Mouse (Mus musculus) left cerebral cortex, adult 8-10 months (tissue): ENCODE measurements around the gene Nubp1. TPM values are rescaled to one million over a fixed set of nuclear protein-coding genes. Genes with fewer than 3 reads are reported as not detected.

Experiments
- DNase-seq, 2 experiments: peaks; one replicate each; pipeline ENCODE4 v3.0.0; 2022; ENCODE audit warnings: low spot score in 2 of 2
- total RNA-seq, 4 experiments: library from RNA; stranded (reverse); gene quantifications; 2 replicates each; pipeline ENCODE4 v1.2.4; 2022

Nubp1 gene
- total RNA-seq, 4 experiments from 2014 or later = 13.3 to 15.9 (median 14.4) TPM

DNA sequence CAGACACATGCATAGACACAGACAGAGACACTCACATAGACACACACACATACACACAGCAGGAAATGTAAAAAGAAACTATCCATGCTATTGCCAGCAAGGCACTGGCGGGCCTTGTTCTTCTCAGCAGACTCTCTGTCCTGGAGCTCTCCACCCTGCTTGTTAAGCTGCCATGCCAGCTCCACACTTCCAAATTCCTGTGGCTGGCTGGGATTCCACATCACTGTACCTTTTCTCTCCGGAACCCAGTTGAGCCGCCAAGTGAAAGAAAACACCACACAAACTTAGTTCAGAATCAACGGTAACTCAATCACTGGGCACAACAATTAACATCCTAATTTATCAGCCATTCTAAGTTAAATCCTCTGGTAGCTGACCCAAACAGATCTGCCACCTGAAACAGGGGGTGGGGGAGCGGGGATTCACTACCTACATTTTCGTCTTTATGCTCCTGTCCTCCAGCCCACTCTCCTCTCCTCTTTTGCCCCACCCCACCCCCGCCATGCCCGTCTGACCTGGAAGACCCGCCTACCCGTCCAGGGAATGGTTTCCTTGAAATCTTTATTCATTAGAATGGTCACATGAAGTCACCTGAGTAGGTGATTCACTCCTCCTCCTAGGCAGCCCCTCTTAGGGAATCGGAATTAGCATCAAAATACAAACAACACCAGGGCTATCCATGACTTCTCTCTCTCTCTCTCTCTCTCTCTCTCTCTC lies 55.8 kb downstream of the Nubp1 start:
- DNase-seq = no peak

DNA sequence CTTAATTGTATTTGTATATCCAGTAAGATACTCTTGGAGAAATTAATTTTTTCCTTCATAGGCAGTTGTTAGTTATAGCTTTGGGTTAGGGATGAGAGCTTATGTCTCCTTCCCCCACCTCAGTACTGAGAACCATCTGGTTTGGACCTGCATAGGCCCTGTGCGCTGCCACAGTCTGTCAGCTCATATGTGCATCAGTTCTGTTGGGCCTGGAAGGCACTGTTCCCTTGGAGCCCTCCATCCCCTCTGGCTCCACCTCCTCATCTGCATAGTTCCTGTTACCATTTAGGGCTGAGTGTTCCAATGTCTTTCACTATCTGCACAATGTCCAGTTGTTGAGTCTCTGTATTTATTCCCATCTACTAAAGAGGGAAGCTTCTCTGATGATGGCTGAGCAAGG lies 56.5 kb downstream of the Nubp1 start:
- no peak for DNase-seq

DNA sequence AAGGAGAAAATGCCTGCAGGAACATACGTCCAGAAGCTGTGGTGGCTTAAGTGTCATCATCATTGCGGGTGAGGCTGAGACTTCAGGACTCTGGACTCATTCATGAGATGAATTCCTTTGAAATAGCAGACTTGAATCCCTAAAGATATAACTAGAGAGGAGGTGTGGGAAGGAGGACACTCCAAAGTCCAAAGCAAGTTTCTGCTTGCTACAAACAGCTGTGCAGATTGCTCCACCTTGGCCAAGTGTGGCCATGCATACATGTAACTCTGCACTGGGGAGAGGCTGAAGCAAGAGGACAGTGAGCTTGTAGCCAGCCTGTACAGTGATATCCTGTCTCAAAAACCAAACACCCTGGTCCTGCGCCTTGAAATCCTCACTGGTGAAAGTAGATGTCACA lies 60.2 kb downstream of the Nubp1 start:
- no peak for DNase-seq

Other genes with a start within 250 kb of the Nubp1 start
- not detected for gene Rpl39l, start 241.7 kb upstream of the Nubp1 start, total RNA-seq
- not detected for gene Atf7ip2, start 219.2 kb upstream of the Nubp1 start, total RNA-seq
- 10 to 100 TPM; 11.0 to 13.4 (median 12.2) TPM for gene Emp2, start 98.0 kb upstream of the Nubp1 start, total RNA-seq
- gene Tekt5, start 16.5 kb upstream of the Nubp1 start, total RNA-seq = 10 to 100 TPM in 3 of 4 experiments, 1 to 10 TPM in 1; 9.8 to 11.5 (median 10.4) TPM
- 10 to 100 TPM; 26.6 to 29.9 (median 28.4) TPM for gene Tvp23a, start 35.4 kb downstream of the Nubp1 start, total RNA-seq
- under 1 TPM in 3 of 4 experiments, not detected in 1; 0.25 to 0.42 (median 0.26) TPM for gene Ciita, start 68.1 kb downstream of the Nubp1 start, total RNA-seq
- 10 to 100 TPM; 59.8 to 63.5 (median 62.6) TPM for gene Dexi, start 131.1 kb downstream of the Nubp1 start, total RNA-seq
- 10 to 100 TPM; 89.8 to 97.2 (median 91.2) TPM for gene Clec16a, start 133.4 kb downstream of the Nubp1 start, total RNA-seq